Mouse (Mus musculus): ENCODE measurements around the gene Smarca4. TPM values are rescaled to one million over a fixed set of nuclear protein-coding genes. Genes with fewer than 3 reads are reported as not detected.
"Not testable (repeated sequence)": the region's sequence is repeated elsewhere in the genome, so short reads cannot be mapped to it uniquely, and the experiment has no call there.

The Smarca4 gene
- total RNA-seq (2015) (58.8 and 63.2 TPM in 2 replicates), total RNA-seq (2017) (64.0 and 71.1 TPM in 2 replicates)

- peak; percentile 91 for ATAC-seq (replicated peaks; ENCODE audit: poor library complexity)
These were observed at the start of gene Smarca4 for GRCm38 (mm10) chr9:21615617-21616231. Gene Smarca4, plus strand, starts transcription at chr9:21616169.

- ATAC-seq (replicated peaks; ENCODE audit: poor library complexity), result no peak
These were observed 49.4 kb upstream of the Smarca4 start for GRCm38 (mm10) chr9:21566538-21566937.

- ATAC-seq (replicated peaks; ENCODE audit: poor library complexity), result no peak
These were observed 48.9 kb upstream of the Smarca4 start for GRCm38 (mm10) chr9:21567051-21567450.

- no peak for ATAC-seq (replicated peaks; ENCODE audit: poor library complexity)
These were observed 47.2 kb upstream of the Smarca4 start for GRCm38 (mm10) chr9:21568657-21569255.

GRCm38 (mm10) chr9:21574012-21574801 lies 41.8 kb upstream of the Smarca4 start:
- ATAC-seq (replicated peaks; ENCODE audit: poor library complexity), result no peak

- no peak for ATAC-seq (replicated peaks; ENCODE audit: poor library complexity)
These were observed 40.7 kb upstream of the Smarca4 start for GRCm38 (mm10) chr9:21575253-21575652.

- no peak for ATAC-seq (replicated peaks; ENCODE audit: poor library complexity)
These were observed 39.7 kb upstream of the Smarca4 start for GRCm38 (mm10) chr9:21576286-21576685.

GRCm38 (mm10) chr9:21578226-21578625 lies 37.7 kb upstream of the Smarca4 start:
- no peak for ATAC-seq (replicated peaks; ENCODE audit: poor library complexity)

- ATAC-seq (replicated peaks; ENCODE audit: poor library complexity), result no peak
These were observed 30.6 kb upstream of the Smarca4 start for GRCm38 (mm10) chr9:21585401-21585800.

- no peak for ATAC-seq (replicated peaks; ENCODE audit: poor library complexity)
These were observed 28.2 kb upstream of the Smarca4 start for GRCm38 (mm10) chr9:21587678-21588349.

- no peak for ATAC-seq (replicated peaks; ENCODE audit: poor library complexity)
These were observed 27.6 kb upstream of the Smarca4 start for GRCm38 (mm10) chr9:21588350-21588749.

- no peak for ATAC-seq (replicated peaks; ENCODE audit: poor library complexity)
These were observed 26.4 kb upstream of the Smarca4 start for GRCm38 (mm10) chr9:21589538-21589937.

- no peak for ATAC-seq (replicated peaks; ENCODE audit: poor library complexity)
These were observed 24.7 kb upstream of the Smarca4 start for GRCm38 (mm10) chr9:21591127-21591830.

- ATAC-seq (replicated peaks; ENCODE audit: poor library complexity), result peak; percentile 44
These were observed 23.9 kb upstream of the Smarca4 start for GRCm38 (mm10) chr9:21591831-21592702.

GRCm38 (mm10) chr9:21592703-21593121 lies 23.3 kb upstream of the Smarca4 start, which contains the start of the genes Timm29 and Yipf2:
Gene Timm29, plus strand, starts transcription at chr9:21592722.
Gene Yipf2, minus strand, starts transcription at chr9:21592828.
- peak; percentile 88 for ATAC-seq (replicated peaks; ENCODE audit: poor library complexity)

GRCm38 (mm10) chr9:21593122-21593721 lies 22.7 kb upstream of the Smarca4 start:
- peak; percentile 36 for ATAC-seq (replicated peaks; ENCODE audit: poor library complexity)

GRCm38 (mm10) chr9:21594350-21594749 lies 21.6 kb upstream of the Smarca4 start:
- not testable (repeated sequence) for ATAC-seq (replicated peaks; ENCODE audit: poor library complexity)

GRCm38 (mm10) chr9:21594838-21595237 lies 21.1 kb upstream of the Smarca4 start:
- ATAC-seq (replicated peaks; ENCODE audit: poor library complexity), result no peak

- peak; percentile 76 for ATAC-seq (replicated peaks; ENCODE audit: poor library complexity)
These were observed 17.8 kb upstream of the Smarca4 start for GRCm38 (mm10) chr9:21598198-21598597.

Data from megakaryocyte progenitor cell, adult 5-6 weeks (primary cell).